ENCODE assay signal across 9 mouse cellular contexts in the genomic region with DNA sequence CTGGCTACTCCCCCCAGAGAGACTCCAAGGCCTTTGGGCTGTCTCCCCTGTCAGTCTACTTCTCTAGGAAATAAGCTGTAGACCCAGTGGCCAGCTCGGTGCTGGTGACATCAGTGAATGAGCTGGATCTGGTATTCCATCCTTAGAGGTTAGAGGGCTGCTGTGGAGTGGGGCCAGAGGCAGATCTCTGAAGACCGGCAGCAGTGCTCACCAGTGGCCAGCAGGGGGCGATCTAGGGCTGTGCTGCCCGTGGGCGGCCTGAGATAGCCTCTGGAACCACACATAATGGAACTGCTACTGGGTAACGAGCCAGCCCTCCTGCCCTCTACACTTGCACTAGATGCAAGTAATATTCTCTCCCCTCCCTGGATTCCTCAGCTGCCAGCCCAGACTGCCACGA.
DNase-seq lines count a peak whose midpoint lies in the region; ATAC-seq and TF ChIP-seq lines count a peak whose summit lies in the region.
"Had no signal": no experiment of that assay in that cellular context is flagged by ENCODE, and none has a peak within 500 bp of the region (broad histone marks: within the 10 kb centered on the region; RNA-seq: fewer than 3 reads in every experiment).

No protein-coding gene starts in this region.

- no peak for ATAC-seq in heart, embryonic 12.5 days (ENCODE audit: insufficient number of reproducible peaks, low FRiP score)
- peak; percentile 69 for ATAC-seq in granulocyte monocyte progenitor cell, adult 5-6 weeks (replicated peaks; ENCODE audit: poor library complexity, severe bottlenecking)
- ATAC-seq in megakaryocyte progenitor cell, adult 5-6 weeks (replicated peaks; ENCODE audit: poor library complexity), result peak; percentile 90
- ATAC-seq: Patski had no signal

- H3K4me2 ChIP-seq in heart, embryonic 12.5 days, result no peak overlapping the region

- WGBS in heart, embryonic 12.5 days, result 23% methylated on average over 7 of the region's 7 CpGs

- no peak overlapping the region for H3K4me3 ChIP-seq in heart, embryonic 12.5 days
- no peak overlapping the region for H3K4me3 ChIP-seq in layer of hippocampus, adult 2 months

- no peaks in the 10 kb centered on the region for H3K27me3 ChIP-seq in heart, embryonic 12.5 days (replicated peaks)
- H3K27me3 ChIP-seq: Patski had no signal

- no peaks in the 10 kb centered on the region for H3K9me3 ChIP-seq in heart, embryonic 12.5 days (replicated peaks)

- peaks cover 30% of the 10 kb centered on the region for H3K36me3 ChIP-seq in heart, embryonic 12.5 days

- no peak overlapping the region for H3K27ac ChIP-seq in heart, embryonic 12.5 days (ENCODE audit: poor library complexity, severe bottlenecking)
- H3K27ac ChIP-seq in layer of hippocampus, adult 2 months, result no peak overlapping the region

- H3K9ac ChIP-seq in heart, embryonic 12.5 days, result no peak overlapping the region

- TF ChIP-seq CTCF in layer of hippocampus, adult 2 months (conservative IDR thresholded peaks at IDR 0.05), result peak; percentile 94

- DNase-seq in heart, adult 8-10 months (ENCODE audit: low spot score), result peak; percentile 30
- DNase-seq in adrenal gland, adult 8-10 months, result peak; percentile 43
- peak; percentile 82 for DNase-seq in embryo, embryonic 10.5 days (ENCODE audit: low spot score)
- DNase-seq in layer of hippocampus, adult 2 months (ENCODE audit: low spot score in 2 of 2), result peak in 1 of 2 experiments; percentile 68
- peak; percentile 68 for DNase-seq in right cerebral cortex, postnatal 14 days

- H3K4me1 ChIP-seq in heart, embryonic 12.5 days (replicated peaks), result peaks cover 11% of the 10 kb centered on the region
